Mouse (Mus musculus) spleen, adult 10 weeks (tissue): ENCODE measurements around the gene Zfp27. TPM values are rescaled to one million over a fixed set of nuclear protein-coding genes. Genes with fewer than 3 reads are reported as not detected.

Experiments
- polyA plus RNA-seq: library from polyadenylated mRNA; stranded (reverse); fragments of 350-450 nt; fragmentation: Illumina TruSeq; extraction: RNeasy Lipid Tissue Mini Kit (QIAGEN cat#74804); gene quantifications from one replicate; pipeline ENCODE4 v1.2.3, GENCODE M21; 2015; ENCODE audit warnings: low replicate concordance; ENCODE audit not compliant: insufficient read depth

Gene Zfp27
- polyA plus RNA-seq = 6.2 TPM

GRCm38 (mm10) chr7:29905966-29906681 lies at the start of gene Zfp27:
Zfp27 (minus strand) TSS chr7:29906572.

GRCm38 (mm10) chr7:29953513-29954401 lies 47.4 kb upstream of the Zfp27 start, which contains the start of gene Zfp74:
Zfp74 (minus strand) TSS chr7:29954089.

GRCm38 (mm10) chr7:29908130-29908950 lies 2.0 kb upstream of the Zfp27 start, which contains the start of gene Zfp383:
Zfp383 (plus strand) TSS chr7:29908223.

GRCm38 (mm10) chr7:29859532-29860517 lies 46.5 kb downstream of the Zfp27 start, which contains the start of gene Zfp420:
Zfp420 (plus strand) TSS chr7:29859979.

GRCm38 (mm10) chr7:29853219-29853842 lies 53.0 kb downstream of the Zfp27 start, which contains the start of gene Zfp940:
Zfp940 (minus strand) TSS chr7:29853669.

Other genes starting within 250 kb of the Zfp27 start
- not detected for gene Catsperg2, start 179.5 kb downstream of the Zfp27 start, polyA plus RNA-seq
- 18.8 TPM for gene Zfp84, start 138.0 kb downstream of the Zfp27 start, polyA plus RNA-seq
- 0.55 TPM for gene Zfp30, start 122.6 kb downstream of the Zfp27 start, polyA plus RNA-seq
- 14.7 TPM for gene Zfp790, start 90.5 kb downstream of the Zfp27 start, polyA plus RNA-seq
- gene Zfp940, start 52.9 kb downstream of the Zfp27 start, polyA plus RNA-seq = 6.4 TPM
- gene Zfp420, start 46.6 kb downstream of the Zfp27 start, polyA plus RNA-seq = 30.2 TPM
- gene Zfp383, start 1.7 kb upstream of the Zfp27 start, polyA plus RNA-seq = 9.2 TPM
- gene Zfp74, start 47.5 kb upstream of the Zfp27 start, polyA plus RNA-seq = 7.3 TPM
- 11.5 TPM for gene Zfp568, start 77.4 kb upstream of the Zfp27 start, polyA plus RNA-seq
- 6.0 TPM for gene Zfp14, start 144.8 kb upstream of the Zfp27 start, polyA plus RNA-seq
- gene Zfp82, start 166.3 kb upstream of the Zfp27 start, polyA plus RNA-seq = 10.2 TPM
- 1.5 TPM for gene Gm26920, start 183.8 kb upstream of the Zfp27 start, polyA plus RNA-seq
- 10.1 TPM for gene Zfp566, start 184.0 kb upstream of the Zfp27 start, polyA plus RNA-seq
- 76.0 TPM for gene Zfp260, start 188.2 kb upstream of the Zfp27 start, polyA plus RNA-seq
- gene Zfp382, start 215.4 kb upstream of the Zfp27 start, polyA plus RNA-seq = 8.5 TPM